Mouse (Mus musculus) kidney, postnatal 10 days (tissue): ENCODE measurements around the gene Batf2.
"Not testable (repeated sequence)": the region's sequence is repeated elsewhere in the genome, so short reads cannot be mapped to it uniquely, and the experiment has no call there.

Source experiments
- DNase-seq: peaks from one replicate; pipeline ENCODE4 v3.0.0; 2021; ENCODE audit warnings: mixed read lengths

The Batf2 gene

GRCm38 (mm10) chr19:6132171-6132827 is 8.5 kb upstream of the Batf2 start:
- DNase-seq = no peak

DNA sequence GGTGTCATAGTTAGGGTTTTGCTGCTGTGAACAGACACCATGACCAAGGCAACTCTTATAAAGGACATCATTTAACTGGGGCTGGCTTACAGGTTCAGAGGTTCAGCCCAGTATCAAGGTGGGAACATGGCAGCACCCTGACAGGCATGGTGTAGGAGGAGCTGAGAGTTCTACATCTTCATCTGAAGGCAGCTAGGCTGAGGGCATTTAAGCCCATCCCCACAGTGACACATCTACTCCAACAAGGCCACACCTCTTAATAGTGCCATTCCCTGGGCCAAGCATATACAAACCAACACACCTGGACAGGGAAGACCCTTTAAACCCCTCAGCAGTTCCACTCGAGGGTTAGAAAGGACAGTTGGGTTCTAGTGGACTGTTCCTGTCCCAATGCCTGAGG is 7.6 kb upstream of the Batf2 start:
- not testable (repeated sequence) for DNase-seq

DNA sequence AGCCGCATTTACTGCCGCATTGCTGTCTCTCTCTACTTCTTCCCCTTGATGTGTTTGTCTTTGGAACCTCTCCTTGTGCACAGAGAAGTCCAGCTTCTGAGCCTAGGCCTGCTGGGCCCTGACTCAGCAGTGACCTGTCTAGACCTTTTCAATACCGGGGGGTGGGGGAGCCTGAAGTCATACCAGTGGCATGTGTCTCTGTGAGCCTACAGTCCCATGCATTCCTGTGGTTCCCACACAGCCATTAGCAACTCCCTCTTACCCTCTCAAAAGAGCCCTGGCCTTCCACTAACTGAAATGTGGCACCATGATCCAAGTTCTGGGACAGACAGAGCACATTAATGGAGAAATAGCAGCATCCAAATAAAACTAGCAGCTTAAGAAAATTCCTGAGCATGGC is 4.4 kb upstream of the Batf2 start:
- no peak for DNase-seq

DNA sequence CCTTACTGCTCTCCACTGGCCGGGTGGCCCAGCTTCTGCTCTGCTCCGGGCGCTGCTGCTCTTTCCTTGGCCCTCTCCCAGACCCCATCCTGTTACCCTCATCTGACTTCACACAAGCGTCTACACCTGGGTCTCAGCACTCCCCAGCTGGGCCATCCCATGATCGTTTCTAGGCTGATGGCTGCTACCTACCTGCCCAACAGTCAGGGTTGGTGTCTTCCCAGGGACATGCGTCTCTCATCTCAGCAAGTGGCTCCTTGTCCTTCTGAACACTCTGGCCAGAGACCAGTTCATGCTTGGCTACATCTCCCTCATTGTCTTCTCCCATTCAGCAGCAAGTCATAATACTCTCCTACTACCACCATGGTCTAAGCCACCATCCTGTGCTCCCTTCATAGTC is 1.1 kb upstream of the Batf2 start:
- DNase-seq = no peak

DNA sequence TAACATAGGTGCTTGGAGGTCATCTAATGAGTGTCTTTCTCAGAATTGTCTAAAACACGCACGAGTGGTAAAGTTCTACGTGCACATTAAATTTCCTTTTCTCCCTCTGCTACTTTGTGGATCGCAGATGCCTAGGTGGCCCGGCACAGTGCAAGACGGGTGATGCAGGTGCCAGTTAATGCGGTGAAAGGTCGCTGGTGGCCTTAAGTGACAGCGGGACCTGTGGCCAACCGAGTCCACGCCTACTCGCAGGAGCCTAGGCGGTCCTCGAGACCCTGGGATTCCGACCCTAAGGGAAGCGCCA is 457 bp upstream of the Batf2 start:
- no peak for DNase-seq

GRCm38 (mm10) chr19:6141394-6141749 is 589 bp downstream of the Batf2 start, which contains the start of gene Arl2:
Gene Arl2, minus strand, starts transcription at chr19:6141548.
- DNase-seq = peak; percentile 88

DNA sequence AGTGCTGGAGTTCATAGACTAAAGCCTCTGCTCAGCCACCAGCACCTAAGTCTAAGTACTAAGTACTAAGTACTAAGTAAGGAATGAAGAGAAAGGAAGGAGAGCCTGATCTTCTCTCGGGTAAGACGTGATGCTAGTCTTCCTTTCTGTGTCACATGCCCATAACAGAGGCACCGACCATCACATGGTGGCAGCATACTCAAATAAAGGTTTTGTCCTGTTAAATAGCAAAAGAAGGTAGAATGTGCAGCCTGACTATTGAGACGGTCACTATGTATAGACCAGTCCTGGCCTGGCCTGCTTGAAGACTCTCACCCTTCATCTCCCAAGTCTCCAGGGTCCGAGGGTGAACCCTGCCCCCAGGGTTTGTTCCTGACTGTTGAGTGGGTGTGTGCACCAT is 4.1 kb downstream of the Batf2 start:
- no peak for DNase-seq

GRCm38 (mm10) chr19:6155174-6155573 is 14.4 kb downstream of the Batf2 start:
- DNase-seq = no peak

DNA sequence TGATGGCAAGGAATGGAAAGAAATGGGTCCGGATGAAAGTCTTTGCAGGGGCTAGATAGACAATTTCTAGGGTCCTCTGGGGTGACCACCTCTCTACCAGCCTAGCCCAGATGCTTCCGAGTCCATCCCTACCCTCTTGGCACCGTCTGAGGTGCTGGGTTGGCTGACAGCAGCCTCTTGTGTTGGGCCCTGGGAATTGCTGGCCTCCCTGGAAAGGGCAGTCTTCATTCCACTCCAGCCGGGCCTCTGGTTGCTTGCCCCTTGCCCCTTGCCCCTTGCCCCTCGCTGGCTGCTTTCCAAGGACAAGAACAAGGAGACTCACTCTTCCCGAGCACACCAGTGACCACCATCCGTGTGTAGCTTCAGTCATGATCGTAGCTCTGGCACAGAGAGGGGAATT is 15.6 kb downstream of the Batf2 start:
- peak; percentile 62 for DNase-seq

DNA sequence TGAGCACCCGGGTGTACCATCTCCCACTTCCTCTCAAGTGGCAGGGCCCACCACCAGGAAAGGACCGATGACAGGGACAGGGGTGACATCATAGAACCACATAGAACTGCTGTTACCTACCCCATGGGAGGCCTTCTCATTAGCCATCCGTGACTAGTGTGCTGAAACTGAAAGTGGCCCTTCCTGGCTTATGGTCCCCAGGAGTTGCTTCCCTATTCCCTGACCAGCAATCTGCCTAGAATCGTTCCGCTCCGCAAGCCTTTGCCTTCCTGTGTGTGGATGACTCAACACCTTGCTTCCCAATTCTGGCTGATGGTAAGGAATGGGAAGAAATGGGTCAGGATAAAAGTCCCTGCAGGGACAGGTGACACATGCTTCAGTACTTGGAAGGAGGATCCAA is 16.4 kb downstream of the Batf2 start:
- no peak for DNase-seq

- peak; percentile 60 for DNase-seq
These were observed 23.2 kb downstream of the Batf2 start for GRCm38 (mm10) chr19:6163872-6164547.

GRCm38 (mm10) chr19:6166750-6167149 is 26.0 kb downstream of the Batf2 start:
- DNase-seq = no peak

GRCm38 (mm10) chr19:6171215-6171614 is 30.4 kb downstream of the Batf2 start:
- no peak for DNase-seq

GRCm38 (mm10) chr19:6174771-6175170 is 34.0 kb downstream of the Batf2 start:
- DNase-seq = no peak

- DNase-seq = no peak
These were observed 38.0 kb downstream of the Batf2 start for GRCm38 (mm10) chr19:6178775-6179174.

DNA sequence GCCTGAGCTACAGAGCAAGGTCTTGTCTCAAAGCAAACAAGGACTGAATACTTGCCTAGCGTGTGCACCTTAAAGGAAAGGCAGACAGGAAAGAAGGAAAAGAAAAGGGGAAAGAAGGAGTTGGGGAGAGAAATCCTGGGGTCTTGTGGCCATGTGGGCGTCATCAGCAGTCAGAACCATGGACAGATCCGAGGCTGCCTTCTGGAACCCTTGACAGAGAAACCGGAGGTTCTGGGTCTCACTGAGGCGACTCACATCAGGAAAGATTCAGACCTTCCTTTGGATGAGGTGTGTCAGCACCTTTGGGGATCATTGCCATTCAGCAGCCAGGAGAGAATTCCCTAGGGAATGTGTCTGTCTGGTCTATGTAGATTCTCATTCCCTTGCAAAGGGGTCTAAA is 40.8 kb downstream of the Batf2 start:
- peak; percentile 61 for DNase-seq

DNA sequence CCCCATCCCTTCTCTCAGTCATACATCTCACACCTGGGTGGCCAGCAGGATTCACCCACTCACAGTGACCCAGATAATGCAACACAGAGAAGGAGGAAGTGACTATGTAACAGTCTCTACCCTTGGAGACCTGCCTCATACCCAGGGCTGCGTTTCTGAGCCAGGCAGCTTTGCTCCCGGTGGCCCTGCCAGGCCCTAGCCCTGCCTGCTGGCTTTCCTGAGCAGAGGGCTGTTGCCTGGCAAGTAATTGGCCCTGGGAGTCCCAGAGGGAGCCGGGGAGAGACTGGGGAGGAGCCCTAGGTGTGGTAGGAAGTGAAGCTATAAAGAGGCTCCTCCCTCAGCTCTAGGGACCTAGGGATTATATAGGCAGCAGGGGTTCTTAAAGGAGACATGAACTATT is 41.8 kb downstream of the Batf2 start:
- no peak for DNase-seq

DNA sequence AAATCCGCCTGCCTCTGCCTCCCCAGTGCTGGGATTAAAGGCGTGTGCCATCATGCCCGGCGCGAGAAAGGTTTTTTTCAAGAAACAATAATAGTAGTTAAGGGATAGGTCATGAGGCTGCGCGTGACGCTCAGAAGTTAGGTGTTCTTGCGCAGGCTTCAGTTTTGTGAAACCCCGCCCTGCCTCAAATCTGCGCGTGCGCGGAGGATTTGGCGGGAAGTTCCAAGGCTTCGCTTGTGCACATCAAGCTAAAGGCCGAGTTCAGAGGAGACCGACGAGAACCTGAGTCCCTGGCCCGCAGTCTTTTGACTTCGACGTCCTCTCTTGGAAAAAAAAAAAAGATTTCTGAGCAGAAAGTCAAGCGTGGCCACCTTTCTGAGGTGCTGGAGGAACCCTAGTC is 43.3 kb downstream of the Batf2 start, which contains the start of gene Majin:
Gene Majin, plus strand, starts transcription at position 258 of the 400 bp plus-strand sequence.
- DNase-seq = no peak

DNA sequence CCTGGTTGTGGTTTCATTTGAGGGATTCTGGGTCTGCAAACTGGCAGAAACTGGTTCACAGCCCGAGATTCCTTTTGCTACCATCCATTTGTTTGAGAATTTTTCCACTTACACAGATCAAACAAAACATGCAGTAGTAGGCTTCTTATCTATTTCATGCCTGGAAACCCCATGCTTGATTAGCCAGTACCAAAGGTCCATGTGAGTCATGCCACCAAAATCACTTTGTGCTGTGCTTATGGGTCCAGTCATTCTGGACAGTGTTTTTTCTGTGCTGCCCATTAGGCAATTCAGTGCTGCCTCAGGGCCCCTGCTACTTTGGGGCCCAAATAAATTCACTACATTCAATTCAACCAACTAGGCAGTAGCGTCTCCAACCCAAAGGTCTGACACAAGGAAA is 63.5 kb downstream of the Batf2 start:
- DNase-seq = no peak

DNA sequence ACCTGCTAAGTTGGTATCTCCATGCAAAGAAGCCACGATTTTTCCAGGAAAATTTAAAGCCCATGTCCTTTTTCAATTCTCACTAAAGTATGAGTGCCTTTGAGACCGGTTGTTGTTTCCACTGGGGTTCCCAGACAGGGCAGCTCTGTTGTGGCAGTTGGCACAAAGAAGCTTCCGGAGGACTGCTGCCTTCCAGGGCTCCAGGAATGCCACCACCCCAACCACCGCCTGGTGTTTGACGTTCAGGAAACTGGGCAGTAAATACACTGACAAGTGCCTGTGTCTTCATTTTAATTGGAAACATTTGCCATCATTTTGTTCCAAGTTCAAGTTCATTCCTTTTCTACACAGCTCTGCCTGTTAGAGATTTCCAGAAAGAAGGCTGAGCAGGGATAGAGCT is 65.9 kb downstream of the Batf2 start:
- DNase-seq = peak; percentile 10

DNA sequence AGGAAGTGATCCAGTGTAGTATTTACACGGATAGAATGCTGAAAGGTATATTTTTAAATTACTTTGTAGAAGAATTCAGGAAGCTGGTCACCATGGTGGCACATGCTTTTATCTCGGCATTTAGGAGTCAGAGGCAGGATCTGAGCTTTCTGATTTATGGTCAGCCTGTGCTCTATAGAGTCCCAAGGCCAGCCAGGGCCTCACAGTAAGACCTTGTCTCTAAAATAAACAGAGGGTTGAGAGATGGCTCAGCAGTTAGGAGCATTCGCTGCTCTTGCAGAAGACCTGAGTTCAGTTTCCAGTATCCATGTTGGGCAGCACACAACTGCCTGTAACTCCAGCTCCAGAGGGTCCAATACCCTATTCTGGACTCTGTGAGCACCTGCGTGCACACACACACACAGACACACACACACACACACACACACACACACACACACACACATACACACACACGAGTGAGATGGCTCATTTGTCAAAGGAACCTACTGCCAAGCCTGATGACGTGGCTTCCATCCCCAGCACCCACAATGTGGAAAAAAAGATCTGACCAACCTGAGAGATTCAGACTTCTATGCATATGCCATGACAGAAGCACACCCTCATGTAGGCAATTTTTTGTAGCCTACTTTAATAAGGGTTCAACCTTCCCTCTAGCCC is 75.4 kb downstream of the Batf2 start:
- no peak for DNase-seq

DNA sequence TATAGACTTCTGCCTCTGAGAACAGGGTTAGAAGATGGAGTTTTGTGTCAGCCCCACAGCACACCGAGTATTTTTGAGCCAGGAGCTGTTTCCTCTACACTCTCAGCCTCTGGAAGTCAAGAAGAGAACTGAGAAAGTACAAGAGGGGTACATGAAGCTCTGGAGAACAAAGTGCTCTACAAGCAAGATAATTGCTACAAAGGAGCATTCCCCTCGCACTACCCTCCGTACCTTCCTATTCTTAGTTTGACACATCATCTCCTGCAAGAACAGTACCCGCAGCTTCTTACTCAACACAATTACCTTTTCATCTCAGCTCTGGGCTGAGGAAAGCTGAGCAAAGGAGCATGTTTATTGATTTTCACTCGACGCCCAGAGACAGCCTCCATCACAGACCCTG is 77.8 kb downstream of the Batf2 start:
- no peak for DNase-seq
